In genomic region chr3:133551941-133552340, GRCm38 (mm10) we compare ENCODE assay signal across 10 mouse cellular contexts. TPM values are rescaled to one million over a fixed set of nuclear protein-coding genes. Genes with fewer than 3 reads are reported as not detected.
DNase-seq lines count a peak whose midpoint lies in the region; ATAC-seq and TF ChIP-seq lines count a peak whose summit lies in the region.
"Had no signal": no experiment of that assay in that cellular context is flagged by ENCODE, and none has a peak within 500 bp of the region (broad histone marks: within the 10 kb centered on the region; RNA-seq: fewer than 3 reads in every experiment).

No protein-coding gene starts in this region.

- no peaks in the 10 kb centered on the region for H3K27me3 ChIP-seq in heart, postnatal 0 days (ENCODE audit: control insufficient read depth, insufficient read depth, low read length)
- no peaks in the 10 kb centered on the region for H3K27me3 ChIP-seq in midbrain, postnatal 0 days (ENCODE audit: insufficient read depth, low read length)
- no peaks in the 10 kb centered on the region for H3K27me3 ChIP-seq in midbrain, embryonic 10.5 days (ENCODE audit: low read depth, poor library complexity, severe bottlenecking)
- H3K27me3 ChIP-seq: embryonic facial prominence, embryonic 13.5 days had no signal

- ATAC-seq in heart, postnatal 0 days (ENCODE audit: insufficient read depth, low read depth) = no peak
- ATAC-seq in midbrain, postnatal 0 days (ENCODE audit: low FRiP score) = no peak

- no peak overlapping the region for H3K4me3 ChIP-seq in heart, postnatal 0 days (ENCODE audit: low read depth, low read length)
- no peak overlapping the region for H3K4me3 ChIP-seq in midbrain, postnatal 0 days (ENCODE audit: low read depth, low read length)
- no peak overlapping the region for H3K4me3 ChIP-seq in midbrain, embryonic 10.5 days
- H3K4me3 ChIP-seq: embryonic facial prominence, embryonic 13.5 days had no signal

- no peak for TF ChIP-seq POLR2A in brain, embryonic 14.5 days (IDR thresholded peaks at IDR 0.05; ENCODE audit: borderline replicate concordance, extremely low read depth, insufficient read depth, insufficient read length, poor library complexity, severe bottlenecking)

- H3K4me1 ChIP-seq in heart, postnatal 0 days (ENCODE audit: control insufficient read depth, insufficient read depth) = no peaks in the 10 kb centered on the region
- no peaks in the 10 kb centered on the region for H3K4me1 ChIP-seq in midbrain, postnatal 0 days (ENCODE audit: insufficient read depth, low read length)
- no peaks in the 10 kb centered on the region for H3K4me1 ChIP-seq in midbrain, embryonic 10.5 days
- H3K4me1 ChIP-seq: embryonic facial prominence, embryonic 13.5 days had no signal

- H3K36me3 ChIP-seq in heart, postnatal 0 days (replicated peaks; ENCODE audit: control insufficient read depth, insufficient read depth, low read length) = no peaks in the 10 kb centered on the region
- no peaks in the 10 kb centered on the region for H3K36me3 ChIP-seq in midbrain, postnatal 0 days (ENCODE audit: insufficient read depth, low read length)
- no peaks in the 10 kb centered on the region for H3K36me3 ChIP-seq in midbrain, embryonic 10.5 days
- H3K36me3 ChIP-seq: embryonic facial prominence, embryonic 13.5 days had no signal

- no peaks in the 10 kb centered on the region for H3K9me3 ChIP-seq in heart, postnatal 0 days (replicated peaks; ENCODE audit: control insufficient read depth, low read length)
- H3K9me3 ChIP-seq in midbrain, postnatal 0 days (ENCODE audit: low read length) = no peaks in the 10 kb centered on the region
- H3K9me3 ChIP-seq in midbrain, embryonic 10.5 days (replicated peaks) = no peaks in the 10 kb centered on the region
- H3K9me3 ChIP-seq: embryonic facial prominence, embryonic 13.5 days had no signal

- TF ChIP-seq EP300 in heart, postnatal 0 days (IDR thresholded peaks at IDR 0.05; ENCODE audit: low read depth) = no peak

- DNase-seq in heart, postnatal 0 days (ENCODE audit: low spot score) = no peak
- no peak for DNase-seq in heart, adult 18-20 months
- DNase-seq in midbrain, postnatal 0 days (ENCODE audit: low spot score) = no peak
- no peak for DNase-seq in midbrain, embryonic 10.5 days (ENCODE audit: low spot score)
- no peak for DNase-seq in brain, embryonic 14.5 days (ENCODE audit: low read depth)
- DNase-seq in retina, postnatal 1 day = peak; percentile 22
- DNase-seq in urinary bladder, adult 18-20 months (ENCODE audit: low spot score in 2 of 2) = no peak
- DNase-seq: heart, postnatal 10 days; kidney, adult 9 months had no signal

- peak; percentile 30; the same call in 1 of the 2 replicates for TF ChIP-seq CTCF in heart, postnatal 0 days (IDR thresholded peaks at IDR 0.05; ENCODE audit: low read depth)
- TF ChIP-seq CTCF in midbrain, postnatal 0 days (IDR thresholded peaks at IDR 0.05) = peak; percentile 28; the same call in 1 of the 2 replicates
- peak; percentile 17; the same call in 1 of the 2 replicates for TF ChIP-seq CTCF in brain, embryonic 14.5 days (IDR thresholded peaks at IDR 0.05; ENCODE audit: borderline replicate concordance, extremely low read depth, insufficient read depth, insufficient read length)

- no peak overlapping the region for H3K4me2 ChIP-seq in heart, postnatal 0 days (ENCODE audit: low read depth, low read length)
- H3K4me2 ChIP-seq in midbrain, postnatal 0 days (ENCODE audit: low read depth, low read length, poor library complexity, severe bottlenecking) = no peak overlapping the region
- H3K4me2 ChIP-seq: embryonic facial prominence, embryonic 13.5 days had no signal

- WGBS in heart, postnatal 0 days = 67% methylated on average over 8 of the region's 8 CpGs
- WGBS in midbrain, postnatal 0 days = 67% methylated on average over 8 of the region's 8 CpGs
- 57% methylated on average over 8 of the region's 8 CpGs for WGBS in midbrain, embryonic 10.5 days

- H3K27ac ChIP-seq in heart, postnatal 0 days (ENCODE audit: low read depth) = no peak overlapping the region
- H3K27ac ChIP-seq in midbrain, postnatal 0 days (ENCODE audit: low read depth, low read length) = no peak overlapping the region
- H3K27ac ChIP-seq in midbrain, embryonic 10.5 days (replicated peaks) = no peak overlapping the region
- H3K27ac ChIP-seq: embryonic facial prominence, embryonic 13.5 days had no signal

- no peak overlapping the region for H3K9ac ChIP-seq in heart, postnatal 0 days (replicated peaks; ENCODE audit: low read depth, low read length)
- no peak overlapping the region for H3K9ac ChIP-seq in midbrain, postnatal 0 days (replicated peaks; ENCODE audit: low read length, poor library complexity, severe bottlenecking)
- H3K9ac ChIP-seq: embryonic facial prominence, embryonic 13.5 days had no signal

RNA-seq across cellular contexts. Expression of gene Tet2, which starts 7.0 kb away (rescaled TPM):
- total RNA-seq in heart, postnatal 0 days (2014; rRNA removed; ENCODE audit: low replicate concordance) = 25.7 and 33.4 TPM in 2 replicates
- 9.2 and 10.6 TPM in 2 replicates for polyA plus RNA-seq in heart, postnatal 0 days (2015; fragmentation: Nextera tagmentation; extraction: Ambion mirVana)
- total RNA-seq in heart, adult 18-20 months (2021) = 10 to 100 TPM; 13.0 to 14.0 TPM
- total RNA-seq in midbrain, postnatal 0 days (2014; rRNA removed) = 46.5 and 49.1 TPM in 2 replicates
- polyA plus RNA-seq in midbrain, postnatal 0 days (2015; fragmentation: Nextera tagmentation; extraction: Ambion mirVana) = 12.6 and 17.2 TPM in 2 replicates
- polyA plus RNA-seq in midbrain, embryonic 10.5 days (2016; fragmentation: Nextera tagmentation; extraction: Ambion mirVana) = 14.6 and 19.7 TPM in 2 replicates
- 16.8 and 31.7 TPM in 2 replicates for polyA plus RNA-seq in brain, embryonic 14.5 days (2012; rRNA removed)
